Mouse (Mus musculus) heart, postnatal 4 days (tissue): ENCODE data around the gene Slc25a13. TPM values are rescaled to one million over a fixed set of nuclear protein-coding genes. Genes with fewer than 3 reads are reported as not detected.
A peak's percentile ranks its signal among the peaks of the same experiment; 100 is the strongest.
"Not testable (repeated sequence)": the region's sequence is repeated elsewhere in the genome, so short reads cannot be mapped to it uniquely, and the experiment has no call there.

Experiments
- DNase-seq: peaks from one replicate; pipeline ENCODE4 v3.0.0; 2021
- total RNA-seq, 2 experiments: library from RNA; stranded (reverse); gene quantifications; 2 replicates each; pipeline ENCODE4 v1.2.3; 2021

The Slc25a13 gene
- total RNA-seq, 2 experiments from 2014 or later, result 65.8 to 67.9 TPM

GRCm38 (mm10) chr6:6202451-6202850 is 14.5 kb downstream of the Slc25a13 start:
- no peak for DNase-seq

DNA sequence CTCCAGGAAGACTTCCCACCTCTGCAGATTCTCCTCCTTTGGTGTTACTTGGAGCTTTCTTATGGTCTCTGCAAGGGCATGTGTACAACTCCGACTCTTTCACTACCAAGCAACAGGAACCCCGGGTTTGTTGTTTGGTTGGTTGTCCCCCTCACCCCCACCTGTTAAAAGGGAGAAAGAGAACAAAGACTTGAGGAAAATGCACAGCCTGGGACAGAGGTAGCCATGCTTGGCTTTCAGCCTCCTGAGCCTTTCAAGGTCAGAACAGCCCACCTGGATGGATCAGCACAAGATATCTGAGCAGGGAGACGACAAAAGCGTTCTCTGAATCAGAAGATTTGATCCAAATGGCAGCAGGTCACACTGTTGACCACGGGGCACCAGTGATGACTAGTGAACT is 15.0 kb downstream of the Slc25a13 start:
- DNase-seq, result no peak

- DNase-seq, result no peak
Observed at GRCm38 (mm10) chr6:6199138-6199870, 17.7 kb downstream of the Slc25a13 start.

DNA sequence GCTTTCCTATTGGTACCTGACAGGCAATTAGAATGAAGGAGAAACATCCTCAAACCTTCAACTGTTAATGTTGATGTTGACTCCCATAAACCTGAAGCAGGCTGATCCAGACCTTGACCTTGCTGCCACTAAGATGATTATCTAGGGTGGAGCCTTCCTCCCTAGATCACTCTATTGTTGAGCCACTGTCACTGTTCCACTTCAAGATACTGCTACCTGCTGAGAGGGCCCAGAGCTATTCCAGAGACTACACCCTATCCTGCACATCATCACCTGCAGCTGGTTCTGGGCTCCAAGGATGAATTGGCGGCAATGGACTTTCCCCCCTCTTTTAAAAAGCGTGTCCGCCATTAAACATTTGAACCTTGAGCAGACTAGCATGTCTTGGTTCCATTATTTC is 18.9 kb downstream of the Slc25a13 start:
- DNase-seq, result not testable (repeated sequence)

GRCm38 (mm10) chr6:6197339-6197738 is 19.6 kb downstream of the Slc25a13 start:
- no peak for DNase-seq

DNA sequence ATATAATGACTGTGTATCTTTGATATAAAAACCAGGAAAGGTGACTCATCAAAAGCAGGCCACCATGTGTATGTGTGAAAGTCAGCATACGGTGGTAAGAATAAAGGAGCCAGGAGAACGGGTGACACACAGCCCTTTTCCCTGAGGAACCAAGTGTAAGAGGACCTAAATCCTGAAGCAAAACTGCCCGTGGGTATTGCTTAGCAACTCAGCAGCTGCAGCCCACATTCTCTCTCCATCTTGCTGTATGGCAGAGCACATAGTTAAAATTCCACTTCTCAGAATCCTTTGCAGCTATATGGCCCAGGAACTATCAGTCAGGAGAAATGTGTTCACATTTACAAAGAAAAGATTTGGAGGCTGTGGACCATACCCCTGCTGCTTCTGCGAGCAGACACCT is 20.4 kb downstream of the Slc25a13 start:
- DNase-seq, result no peak

DNA sequence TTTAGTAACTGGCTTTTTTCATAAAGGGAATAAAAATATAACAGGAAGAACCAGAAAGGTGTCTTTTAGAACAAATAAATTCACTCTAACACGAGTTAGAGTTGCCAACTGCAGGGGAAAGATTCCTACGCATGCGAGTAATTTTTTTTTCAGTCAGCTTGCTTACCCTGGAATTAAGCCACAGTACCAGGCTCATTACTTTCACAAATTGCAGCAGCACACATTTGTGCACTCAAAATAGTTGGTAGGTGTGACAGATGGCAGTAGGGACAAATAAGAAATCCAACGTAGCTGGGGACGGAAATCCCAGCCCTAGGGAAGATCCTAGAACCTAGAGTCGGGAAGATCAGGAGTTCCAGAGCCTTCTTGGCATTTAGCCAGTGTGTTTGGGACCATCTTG is 22.1 kb downstream of the Slc25a13 start:
- DNase-seq, result no peak

DNA sequence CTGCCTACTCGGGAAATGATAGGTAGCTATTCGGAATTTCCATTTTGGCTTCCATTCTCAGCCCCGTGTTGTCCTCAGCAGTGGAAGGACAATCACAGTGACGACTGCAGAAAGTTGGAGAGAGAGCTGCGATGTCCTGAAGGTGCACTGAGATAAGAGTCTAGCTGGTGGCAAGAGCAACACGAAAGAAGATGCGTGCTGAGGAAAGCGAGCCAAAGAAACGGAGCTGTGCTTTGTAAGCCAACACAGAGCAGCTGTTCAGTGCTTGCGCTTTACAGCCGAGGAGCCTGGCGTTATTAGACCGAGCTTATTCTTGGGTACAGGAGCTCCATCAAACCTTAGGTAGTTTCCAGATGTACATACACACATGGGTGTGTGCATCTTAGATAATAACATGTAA is 23.1 kb downstream of the Slc25a13 start:
- DNase-seq, result no peak

GRCm38 (mm10) chr6:6192413-6192812 is 24.6 kb downstream of the Slc25a13 start:
- no peak for DNase-seq

- DNase-seq, result no peak
Observed at GRCm38 (mm10) chr6:6191596-6192337, 25.2 kb downstream of the Slc25a13 start.

- DNase-seq, result no peak
Observed at GRCm38 (mm10) chr6:6188970-6189369, 28.0 kb downstream of the Slc25a13 start.

- no peak for DNase-seq
Observed at GRCm38 (mm10) chr6:6186468-6186867, 30.5 kb downstream of the Slc25a13 start.

DNA sequence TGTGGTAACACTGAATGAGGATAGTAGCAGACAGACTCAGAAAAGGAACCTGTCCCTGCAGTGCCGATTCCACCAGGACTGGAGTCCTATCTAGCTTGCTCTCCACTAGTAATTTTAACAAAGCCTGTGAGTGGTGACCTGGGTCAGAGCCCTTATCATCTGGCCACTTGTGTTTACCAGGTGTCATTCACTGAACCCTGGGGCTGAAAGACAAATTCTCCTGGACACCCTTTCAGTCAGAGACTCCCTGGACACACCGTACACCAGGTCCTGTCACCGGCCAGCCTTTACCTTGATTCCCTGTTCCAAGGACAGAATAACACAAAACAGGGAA is 31.3 kb downstream of the Slc25a13 start:
- peak; percentile 32 for DNase-seq

DNA sequence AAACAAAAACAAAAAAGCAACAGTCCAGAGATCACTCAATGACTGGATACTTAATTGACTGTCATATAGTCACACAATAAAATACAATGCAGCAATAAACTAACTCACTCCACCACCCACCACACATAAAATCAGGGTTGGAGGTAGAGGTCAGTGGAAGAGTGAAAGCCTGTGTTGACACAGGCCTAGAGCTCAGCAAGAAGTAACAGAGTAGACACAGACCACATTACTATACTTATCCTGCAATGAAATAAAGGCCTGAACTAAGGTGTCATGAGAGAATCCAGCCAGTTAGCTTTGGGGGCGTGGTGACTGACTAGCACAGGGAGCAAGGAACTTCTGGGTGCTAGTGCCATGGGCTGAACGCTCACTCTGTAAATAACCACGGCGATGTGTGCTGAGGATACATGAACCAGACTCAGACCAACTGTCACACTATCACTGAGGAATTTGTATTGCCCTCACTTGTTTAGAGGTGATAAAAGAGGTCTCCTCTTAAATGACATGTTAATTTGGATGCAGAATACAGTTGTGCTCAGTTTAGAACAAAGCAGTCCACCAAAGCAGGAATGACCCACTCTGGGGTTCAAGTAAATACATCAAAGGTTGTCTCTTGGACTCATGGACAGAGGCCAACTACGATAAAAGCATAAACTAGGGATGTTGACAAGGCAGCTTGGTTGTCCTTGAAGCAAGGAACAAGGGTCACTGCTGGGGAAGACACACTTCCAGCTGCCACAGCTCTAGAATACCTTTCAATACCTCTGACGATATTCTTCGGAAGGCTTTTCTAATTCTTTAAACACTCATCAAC is 31.8 kb downstream of the Slc25a13 start:
- DNase-seq, result peak; percentile 62

GRCm38 (mm10) chr6:6183601-6184000 is 33.4 kb downstream of the Slc25a13 start:
- peak; percentile 59 for DNase-seq

DNA sequence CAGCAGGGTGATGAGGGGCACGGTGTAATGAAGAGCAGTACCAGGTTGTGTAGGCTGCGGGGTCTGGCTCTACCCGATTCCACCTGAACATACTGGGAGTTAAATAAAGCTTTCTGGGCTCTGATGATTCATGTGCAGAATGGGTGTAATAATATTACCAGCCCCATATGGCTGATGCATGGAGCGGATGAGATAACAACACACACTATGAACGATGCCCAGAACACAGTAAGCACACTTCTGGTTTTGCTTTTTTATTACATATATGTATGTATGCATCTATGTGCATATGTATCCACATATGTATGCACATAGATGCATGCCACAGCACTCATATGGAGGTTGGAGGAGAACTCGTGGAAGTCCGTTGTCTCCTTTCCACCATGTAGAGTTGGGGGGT is 34.8 kb downstream of the Slc25a13 start:
- no peak for DNase-seq

DNA sequence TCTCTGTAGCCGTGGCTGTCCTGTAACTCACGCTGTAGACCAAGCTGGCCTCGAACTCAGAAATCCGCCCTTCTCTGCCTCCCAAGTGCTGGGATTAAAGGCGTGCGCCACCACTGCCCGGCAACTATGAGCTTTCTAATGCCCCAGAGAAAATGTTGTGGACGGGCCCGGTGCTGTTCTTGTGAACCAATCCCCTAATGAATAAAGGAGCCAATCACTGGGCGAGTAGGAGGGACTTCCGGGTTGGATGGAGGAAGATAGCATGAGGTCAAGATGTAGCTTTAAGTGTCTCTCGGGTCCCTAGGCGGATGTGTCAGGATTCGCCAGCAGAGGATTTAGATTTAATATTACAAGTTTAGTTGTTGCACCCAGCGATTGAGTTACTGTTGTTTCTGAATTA is 38.6 kb downstream of the Slc25a13 start:
- DNase-seq, result not testable (repeated sequence)

- no peak for DNase-seq
Observed at GRCm38 (mm10) chr6:6175350-6175971, 41.5 kb downstream of the Slc25a13 start.

- DNase-seq, result no peak
Observed at GRCm38 (mm10) chr6:6173935-6174561, 42.9 kb downstream of the Slc25a13 start.

DNA sequence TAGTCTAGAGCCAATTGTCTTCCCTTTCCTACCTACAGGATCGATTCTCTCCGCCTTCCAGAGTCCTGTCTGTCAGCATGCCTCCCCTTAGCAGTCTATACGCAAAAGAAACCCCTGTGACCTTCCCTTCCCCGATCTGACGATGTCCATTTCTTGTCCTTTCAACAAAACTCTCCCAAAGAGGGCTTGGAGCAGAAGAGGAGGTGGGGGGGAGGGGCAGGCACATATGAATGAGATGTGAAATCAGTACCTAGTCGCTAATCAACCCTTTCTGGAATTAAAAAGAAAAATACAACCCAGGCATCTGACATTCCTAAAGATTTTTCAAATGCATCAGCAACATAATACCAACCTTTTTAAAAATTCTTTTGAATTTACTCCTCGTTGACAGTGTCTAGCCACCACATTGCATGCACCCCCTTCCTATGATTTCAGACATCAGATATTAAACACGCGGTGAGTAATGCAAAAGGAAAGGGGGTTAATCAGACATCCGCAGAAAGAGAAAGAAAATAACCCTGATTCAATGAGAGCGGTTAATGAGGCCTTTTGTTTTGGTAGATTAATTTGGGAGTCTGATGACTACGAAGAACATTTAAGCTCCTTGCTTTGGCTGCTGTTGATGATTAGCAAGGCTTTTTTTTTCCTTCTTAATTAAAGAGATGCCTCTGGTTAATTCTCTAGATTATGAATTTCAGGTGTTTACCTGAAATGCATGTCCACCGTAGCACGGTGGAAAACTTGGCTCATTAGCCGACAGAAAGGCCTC is 43.6 kb downstream of the Slc25a13 start:
- no peak for DNase-seq

- peak; percentile 48 for DNase-seq
Observed at GRCm38 (mm10) chr6:6168566-6169134, 48.3 kb downstream of the Slc25a13 start.
